Mouse (Mus musculus): Measurements from ENCODE around the gene Epb41l4b.

- TF ChIP-seq CTCF (IDR thresholded peaks at IDR 0.05; ENCODE audit: low read depth, low read length) (no peak), POLR2A (IDR thresholded peaks at IDR 0.05; ENCODE audit: borderline replicate concordance, low read depth, low read length) (no peak)
Measured at GRCm38 (mm10) chr4:57153838-57154237, 10.6 kb upstream of the Epb41l4b start.

Data from bone marrow macrophage, adult 2 months (primary cell).